Mouse (Mus musculus): ENCODE measurements around the gene Dlg2. TPM values are rescaled to one million over a fixed set of nuclear protein-coding genes. Genes with fewer than 3 reads are reported as not detected.

The Dlg2 gene
- total RNA-seq, 2 experiments from 2014 or later: 394 to 431 TPM

DNA sequence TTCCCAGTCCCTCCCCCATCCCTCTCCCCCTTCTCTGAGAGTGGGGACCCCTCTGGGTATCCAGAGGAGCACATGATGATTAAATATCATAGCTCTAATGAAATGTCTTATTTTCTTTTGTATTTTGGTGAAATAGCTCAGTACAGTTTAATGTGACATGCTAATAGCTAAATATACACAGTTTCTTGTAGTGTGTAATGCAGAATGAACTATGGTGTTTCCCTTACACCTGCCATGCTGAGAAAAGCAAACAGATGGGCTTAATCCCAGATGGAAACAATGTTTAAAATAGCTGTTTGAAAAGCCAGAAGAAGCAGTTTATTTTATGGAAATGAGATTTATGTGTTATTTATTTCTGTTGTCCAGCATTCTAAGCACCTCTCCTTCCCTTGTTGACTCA is 1302.2 kb downstream of the Dlg2 start:
- DNase-seq (ENCODE audit: low spot score in 2 of 2): no peak

DNA sequence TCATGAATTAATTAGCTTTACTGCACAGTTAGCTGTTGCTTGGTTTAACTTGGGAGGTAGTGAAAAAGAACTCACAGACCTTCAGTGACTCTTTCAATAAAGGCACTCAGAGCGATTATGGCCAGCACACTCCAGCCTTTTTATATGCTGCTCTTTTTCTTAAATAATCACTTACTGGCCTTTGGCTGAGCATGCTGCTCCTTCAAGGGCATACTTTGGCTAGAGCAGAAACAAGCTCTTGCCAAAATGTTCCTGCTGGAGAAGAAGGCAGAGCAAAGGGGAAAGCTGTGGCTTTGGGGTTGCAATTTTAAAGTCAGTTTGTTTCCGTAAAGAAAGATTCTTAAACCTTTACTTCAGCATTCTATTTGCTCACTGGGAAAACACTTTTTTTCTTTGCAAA is 1308.1 kb downstream of the Dlg2 start:
- no peak for DNase-seq (ENCODE audit: low spot score in 2 of 2)
- intact Hi-C loops (cut with DNase I): no loop called here

More for the DNA sequence above, 1302.2 kb downstream of the Dlg2 start:
- intact Hi-C loops (cut with DNase I): no loop called here

DNA sequence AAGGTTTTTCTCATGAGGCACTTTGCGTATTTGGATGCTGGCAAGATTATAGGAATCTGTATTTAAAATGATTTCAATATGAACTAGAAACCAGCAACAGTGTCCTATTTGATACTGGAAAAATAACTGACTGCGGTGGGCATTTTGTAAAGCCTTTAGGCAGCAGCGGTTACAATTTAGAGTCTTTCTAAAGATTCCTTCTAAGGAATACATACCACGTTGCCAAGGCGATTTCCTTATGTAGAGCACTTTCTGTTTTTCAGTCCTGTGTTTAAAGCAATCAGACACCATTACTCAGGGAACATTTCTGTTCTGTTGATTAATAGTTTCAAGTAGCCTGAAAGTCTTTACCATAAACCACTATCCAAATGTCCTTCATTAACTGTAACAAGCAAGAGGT is 1309.0 kb downstream of the Dlg2 start:
- DNase-seq (ENCODE audit: low spot score in 2 of 2): peak in 1 of 2 experiments; percentile 36
- intact Hi-C loops (cut with DNase I): no loop called here

DNA sequence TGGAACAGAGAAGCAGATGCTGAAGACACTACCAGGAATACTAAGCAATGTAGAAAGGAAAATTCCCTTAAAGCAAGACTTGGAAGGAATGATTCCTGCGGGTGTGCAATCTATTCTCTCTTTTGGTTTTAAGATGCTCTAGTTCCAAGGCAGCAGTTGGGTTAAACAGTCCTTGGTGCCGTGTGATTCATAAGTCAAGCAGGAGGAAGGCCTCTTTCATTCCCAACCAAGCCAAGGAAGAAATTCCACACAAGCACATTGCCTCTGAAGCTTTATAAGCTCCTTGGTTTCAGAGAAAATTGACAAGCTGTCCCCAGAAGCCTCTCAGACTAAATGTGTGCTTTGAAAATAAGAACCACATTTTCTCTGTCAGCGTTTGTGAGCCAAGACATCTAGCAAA is 1309.4 kb downstream of the Dlg2 start:
- intact Hi-C loops (cut with DNase I): no loop called here
- no peak for DNase-seq (ENCODE audit: low spot score in 2 of 2)

DNA sequence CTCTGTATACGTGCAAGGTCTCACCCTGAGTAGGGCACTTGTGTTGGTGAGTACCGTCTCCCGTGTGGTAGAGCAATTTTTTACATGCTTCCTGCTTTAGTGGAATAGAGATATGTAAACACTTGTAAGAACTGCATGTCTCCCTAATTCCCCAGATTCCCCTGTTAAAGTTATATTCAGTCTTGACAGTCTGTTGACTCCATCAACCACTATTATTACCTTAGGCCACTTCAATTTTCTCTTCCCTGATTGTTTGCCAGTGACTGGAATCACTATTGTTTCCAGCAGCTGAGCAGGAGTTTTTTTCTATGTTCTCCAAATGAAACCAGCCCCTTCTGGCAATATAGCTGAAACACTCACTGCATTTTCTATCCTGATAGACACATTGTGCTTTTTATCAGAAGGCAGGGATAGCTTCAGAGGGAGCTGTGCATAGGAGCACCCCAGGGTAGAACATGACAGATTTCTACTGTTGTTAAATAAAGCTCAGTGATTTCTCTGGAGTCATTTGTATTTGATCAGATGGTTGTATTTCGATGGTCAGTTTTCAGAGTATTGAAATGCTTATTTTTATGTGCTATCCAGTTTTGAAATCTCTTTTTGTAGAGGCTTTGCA is 1314.6 kb downstream of the Dlg2 start:
- intact Hi-C loops (cut with DNase I): no loop called here
- no peak for DNase-seq (ENCODE audit: low spot score in 2 of 2)

DNA sequence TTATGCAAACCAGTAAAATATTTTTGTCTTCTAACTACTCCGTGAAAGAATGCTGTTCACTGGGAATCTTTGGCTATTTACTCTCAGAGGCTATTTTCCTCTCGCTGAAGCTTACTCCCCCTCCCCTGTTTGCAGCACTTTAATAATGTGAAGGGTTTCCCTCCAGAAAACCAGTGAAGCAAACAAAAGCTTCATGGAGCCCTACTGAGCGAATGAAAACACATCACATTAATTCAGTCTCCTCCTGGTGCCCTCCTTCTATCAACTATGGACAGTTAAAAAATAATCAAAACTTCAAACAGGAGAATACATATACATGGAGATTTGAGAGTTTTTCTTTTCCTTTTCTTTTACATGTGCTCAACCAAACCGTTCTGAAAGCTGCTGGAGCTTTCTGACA is 1330.2 kb downstream of the Dlg2 start:
- no peak for DNase-seq (ENCODE audit: low spot score in 2 of 2)
- intact Hi-C loops (cut with DNase I): no loop called here

DNA sequence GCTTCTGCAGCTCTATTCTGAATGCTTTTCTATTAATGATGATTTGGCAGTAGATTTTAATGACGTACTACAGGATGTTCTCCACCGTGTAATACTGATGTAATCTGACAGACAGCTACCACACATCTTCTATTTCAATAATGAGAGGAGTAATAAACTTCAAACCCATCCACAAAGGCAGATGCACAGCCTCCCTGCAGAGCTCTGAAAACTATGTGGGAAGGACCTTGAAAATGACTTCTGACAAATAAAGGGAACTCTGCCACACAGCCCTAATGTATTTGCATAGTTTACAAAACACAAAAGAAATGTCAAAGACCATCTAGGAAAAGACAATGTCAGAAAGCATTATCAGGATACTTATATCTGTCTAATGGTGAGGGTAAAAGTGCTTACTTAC is 1334.3 kb downstream of the Dlg2 start:
- intact Hi-C loops (cut with DNase I): no loop called here
- no peak for DNase-seq (ENCODE audit: low spot score in 2 of 2)

DNA sequence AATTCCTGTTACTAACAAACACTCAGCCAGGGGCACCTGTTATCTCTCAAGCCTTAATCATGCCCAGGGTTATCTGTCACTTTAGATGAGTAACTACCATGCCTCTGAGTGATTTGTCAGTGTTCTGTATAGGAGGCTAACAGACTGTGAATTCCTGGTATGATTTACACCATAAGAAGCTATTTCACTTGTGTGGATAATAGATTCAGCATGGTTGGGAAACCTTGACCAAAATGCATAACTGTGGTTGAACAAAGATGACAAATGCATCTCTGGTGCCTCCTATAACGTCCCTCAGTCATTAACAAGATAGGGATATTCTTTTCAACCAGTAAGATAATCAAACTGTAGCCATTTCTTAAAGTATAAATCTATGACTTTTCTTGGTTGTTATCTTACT is 1341.5 kb downstream of the Dlg2 start:
- intact Hi-C loops (cut with DNase I): no loop called here
- no peak for DNase-seq (ENCODE audit: low spot score in 2 of 2)

DNA sequence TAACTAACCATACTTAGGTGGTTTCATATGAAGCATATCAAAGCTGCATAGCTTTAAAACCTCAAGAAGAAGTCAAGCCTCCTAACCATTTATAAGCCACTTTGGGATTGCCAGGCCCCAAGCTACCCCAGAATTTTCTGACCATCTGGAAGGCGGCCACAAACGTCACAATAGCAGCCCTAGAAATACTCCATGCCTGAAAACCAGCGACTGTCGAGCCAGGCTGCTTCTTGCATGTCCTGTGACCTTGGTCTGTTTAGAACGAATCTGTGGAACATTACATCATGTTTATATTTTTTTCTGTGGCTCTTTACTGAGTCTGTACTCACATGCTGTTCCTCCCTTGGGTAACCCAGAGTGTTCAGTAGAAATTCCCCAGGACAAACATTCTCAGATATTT is 1355.7 kb downstream of the Dlg2 start:
- no peak for DNase-seq (ENCODE audit: low spot score in 2 of 2)
- intact Hi-C loops (cut with DNase I): no loop called here

DNA sequence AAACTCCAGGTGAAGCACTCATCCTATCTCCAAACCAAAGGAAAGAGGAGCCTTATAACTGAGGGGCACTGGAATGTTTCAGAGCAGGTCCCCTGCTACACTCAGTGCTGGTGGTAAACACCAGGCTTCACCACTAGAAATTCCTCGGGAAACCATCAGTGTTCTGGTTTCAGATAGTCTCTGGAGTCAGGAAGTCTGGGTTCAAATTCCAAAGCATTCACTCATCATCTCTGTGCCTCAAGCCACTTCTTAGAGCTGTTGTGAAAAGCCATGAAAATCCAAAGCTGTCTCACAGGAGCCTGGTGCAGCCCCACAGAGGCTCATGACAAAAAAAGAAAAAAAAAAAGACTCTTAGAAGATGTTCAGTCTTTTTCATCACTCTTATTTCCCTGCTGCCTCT is 1369.3 kb downstream of the Dlg2 start:
- intact Hi-C loops (cut with DNase I): no loop called here
- no peak for DNase-seq (ENCODE audit: low spot score in 2 of 2)

DNA sequence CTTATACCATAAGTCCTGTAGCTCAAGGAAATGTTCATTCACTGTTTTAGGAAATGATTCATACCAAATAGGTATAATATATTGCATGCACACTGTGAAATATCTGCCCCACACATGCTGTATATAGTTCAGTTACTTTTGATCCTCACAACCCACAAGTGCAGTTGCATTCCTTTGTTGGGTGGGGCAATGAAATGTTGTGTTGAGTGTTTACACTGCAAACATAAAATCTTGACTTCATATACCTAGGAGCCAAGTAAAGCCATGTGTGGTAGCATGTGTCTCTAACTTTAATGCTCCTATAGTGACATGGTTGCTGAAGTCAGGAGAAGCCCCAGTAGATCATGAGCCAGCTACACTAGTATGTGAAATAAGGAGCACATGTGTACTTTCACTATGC is 1372.9 kb downstream of the Dlg2 start:
- DNase-seq (ENCODE audit: low spot score in 2 of 2): no peak
- intact Hi-C loops (cut with DNase I): no loop called here

DNA sequence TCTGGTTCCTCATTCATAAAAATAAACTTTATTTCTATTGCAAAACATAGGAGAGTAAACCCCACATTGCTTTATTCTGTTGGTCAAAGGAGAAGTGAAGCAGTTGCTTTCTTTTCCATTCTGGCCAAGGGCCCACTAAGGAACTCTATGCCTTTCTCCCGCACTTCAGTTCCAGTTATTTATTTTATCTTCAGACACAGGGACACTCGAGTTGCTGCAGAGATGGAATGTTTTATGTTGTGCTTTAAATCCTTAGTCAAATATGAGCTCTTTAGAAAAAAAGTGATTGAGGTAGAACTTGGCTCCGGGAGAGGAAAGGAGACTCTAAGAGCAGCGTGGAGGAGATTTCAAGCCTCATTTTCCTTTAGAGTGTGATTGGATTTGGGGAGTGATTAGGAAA is 1377.2 kb downstream of the Dlg2 start:
- intact Hi-C loops (cut with DNase I): no loop called here
- no peak for DNase-seq (ENCODE audit: low spot score in 2 of 2)

DNA sequence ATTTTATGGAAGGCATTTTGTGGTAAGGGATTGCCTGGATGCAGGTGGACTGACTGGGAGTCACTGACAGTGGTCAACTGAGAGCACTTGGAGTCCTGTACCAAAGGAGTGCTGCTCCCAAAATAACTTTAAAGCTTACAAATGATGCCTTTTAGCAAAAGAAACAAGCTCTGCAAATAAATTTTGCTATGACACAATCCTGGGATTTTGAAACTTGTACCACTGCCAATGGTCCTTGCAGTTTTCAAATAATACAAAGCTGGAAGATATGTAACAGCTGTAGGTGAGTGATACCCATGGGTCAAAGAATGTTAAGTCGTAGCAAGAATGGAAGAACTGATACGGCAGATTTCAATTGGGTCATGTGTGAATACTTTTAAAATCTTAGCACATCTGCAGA is 1380.5 kb downstream of the Dlg2 start:
- intact Hi-C loops (cut with DNase I): no loop called here
- no peak for DNase-seq (ENCODE audit: low spot score in 2 of 2)

DNA sequence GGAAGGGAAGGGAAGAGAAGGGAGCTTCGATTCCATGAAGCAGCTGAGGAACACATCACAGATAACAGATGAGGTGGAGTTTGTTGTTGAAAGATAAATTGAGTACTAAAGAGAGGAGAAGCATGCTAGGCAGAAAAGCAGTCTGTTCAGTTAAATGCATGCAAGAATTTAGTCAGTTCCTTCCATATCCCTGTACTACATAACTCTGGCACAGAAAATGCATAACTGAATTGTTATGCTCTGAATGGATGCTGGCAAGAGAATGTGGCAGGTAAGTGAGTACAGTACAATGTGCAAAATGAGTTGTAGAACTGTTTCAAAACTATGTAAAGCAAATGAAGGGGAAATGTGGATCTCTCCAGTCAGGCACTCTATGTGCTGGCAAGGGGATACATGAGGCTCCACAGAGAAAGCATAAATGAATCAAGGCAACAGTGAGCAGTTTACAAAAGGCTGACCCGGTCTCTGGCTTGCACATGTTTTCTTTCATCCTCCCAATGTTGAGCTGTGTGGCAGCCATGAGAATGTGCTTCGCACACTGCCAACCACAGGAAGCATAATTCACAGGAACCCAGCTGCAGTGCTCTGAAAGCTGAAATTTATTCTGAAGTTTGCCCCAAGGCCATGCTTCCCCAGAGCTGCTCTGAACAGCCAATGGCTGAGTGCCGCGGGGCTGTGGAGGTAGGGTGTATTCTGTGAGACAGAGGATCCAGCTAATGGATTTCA is 1386.5 kb downstream of the Dlg2 start:
- peak in 1 of 2 experiments; percentile 10 for DNase-seq (ENCODE audit: low spot score in 2 of 2)
- intact Hi-C loops (cut with DNase I): no loop called here

DNA sequence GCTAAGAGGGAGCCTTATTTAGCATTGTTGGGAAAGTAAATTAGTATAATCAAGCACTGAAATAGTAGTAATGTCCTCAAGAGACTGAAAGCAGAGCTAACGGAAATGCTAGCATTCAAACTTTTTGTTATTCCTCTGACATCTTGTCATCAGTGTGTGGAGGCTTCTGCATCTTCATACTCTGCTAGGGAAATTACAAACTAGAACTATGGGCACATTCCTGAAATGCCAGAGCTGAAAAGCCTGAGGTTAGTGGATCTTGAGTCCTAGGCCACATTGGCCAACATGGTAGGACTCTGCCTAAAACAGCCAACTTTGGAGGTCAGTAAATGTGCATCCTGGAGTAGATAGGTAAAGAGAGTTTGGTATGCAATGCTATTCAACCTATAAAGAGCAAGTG is 1392.4 kb downstream of the Dlg2 start:
- no peak for DNase-seq (ENCODE audit: low spot score in 2 of 2)
- intact Hi-C loops (cut with DNase I): no loop called here

DNA sequence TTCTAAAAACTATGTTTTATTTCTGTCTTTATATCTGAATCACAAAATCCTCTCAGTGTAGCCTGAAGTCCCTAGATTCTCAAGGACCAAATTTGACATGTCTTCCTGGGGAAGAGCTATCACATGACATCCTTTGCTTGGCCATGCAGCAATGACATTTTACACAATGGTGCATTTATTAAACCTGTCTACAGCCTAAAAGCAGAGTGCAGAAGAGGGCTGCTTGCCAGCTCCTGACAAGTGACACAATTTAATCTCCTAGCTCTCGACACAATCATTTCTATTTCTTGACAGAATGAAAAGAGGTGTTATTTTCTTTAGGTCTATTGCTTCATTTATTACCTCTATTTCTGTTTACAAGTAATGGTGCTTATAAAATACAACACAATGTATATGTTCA is 1400.4 kb downstream of the Dlg2 start:
- no peak for DNase-seq (ENCODE audit: low spot score in 2 of 2)
- intact Hi-C loops (cut with DNase I): no loop called here

DNA sequence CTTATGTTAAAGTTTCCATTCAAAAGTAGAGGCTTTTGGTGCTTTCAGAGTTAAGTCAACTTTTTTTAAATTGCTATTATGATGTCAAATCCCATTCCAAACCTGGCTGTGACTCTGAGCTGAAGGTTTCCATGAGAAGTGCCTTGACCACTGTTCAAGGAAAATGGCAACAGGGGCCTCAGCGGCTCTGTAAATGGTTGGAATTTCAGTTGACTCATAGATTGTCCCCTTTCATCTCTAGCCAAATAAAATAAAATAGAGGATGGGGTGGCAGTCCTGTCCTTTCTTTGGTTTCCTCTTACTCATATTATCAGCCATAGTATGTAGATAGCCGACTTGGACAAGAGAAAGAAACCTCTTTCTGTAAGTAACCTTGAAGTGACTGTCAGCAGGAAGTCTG is 1401.3 kb downstream of the Dlg2 start:
- intact Hi-C loops (cut with DNase I): no loop called here
- no peak for DNase-seq (ENCODE audit: low spot score in 2 of 2)

DNA sequence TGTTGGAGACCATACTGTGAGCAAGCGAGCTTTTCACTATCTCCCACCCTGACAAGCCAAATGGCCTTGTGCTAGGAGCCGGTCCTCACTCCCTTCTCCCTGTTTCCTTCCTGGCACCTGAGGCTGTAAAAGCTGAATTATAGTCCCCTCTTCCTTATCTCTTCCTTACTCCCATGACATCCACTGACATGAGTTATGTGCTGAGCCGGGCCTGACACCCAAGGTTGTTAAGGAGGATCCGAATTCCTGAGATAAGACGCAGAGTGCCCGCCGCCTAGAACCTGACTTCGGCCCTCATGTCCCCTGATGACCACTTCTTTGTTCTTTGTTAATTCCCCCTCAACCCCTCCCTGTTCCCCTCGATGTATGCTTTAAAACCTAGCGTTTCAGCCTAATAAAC is 1409.9 kb downstream of the Dlg2 start:
- intact Hi-C loops (cut with DNase I): no loop called here
- no peak for DNase-seq (ENCODE audit: low spot score in 2 of 2)

DNA sequence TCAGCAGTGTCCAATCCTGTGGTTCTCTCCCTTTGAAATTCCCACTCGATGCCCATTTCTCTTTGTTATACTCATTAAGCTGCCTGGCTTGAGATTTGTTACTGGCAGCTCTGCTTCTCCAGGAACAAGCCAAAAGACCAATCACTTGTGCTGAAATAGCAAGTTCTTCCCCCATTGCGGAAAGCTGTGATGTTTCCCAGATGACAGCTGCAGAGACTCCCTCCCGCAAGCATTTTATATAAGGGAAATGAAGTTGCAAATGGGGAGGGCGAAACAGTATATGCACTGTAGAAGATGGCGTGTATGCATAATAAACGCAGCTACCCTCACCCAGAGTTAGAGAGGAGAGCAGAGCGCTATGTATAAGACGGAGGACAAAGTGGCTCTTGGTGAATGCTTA is 1417.5 kb downstream of the Dlg2 start:
- intact Hi-C loops (cut with DNase I): no loop called here

DNA sequence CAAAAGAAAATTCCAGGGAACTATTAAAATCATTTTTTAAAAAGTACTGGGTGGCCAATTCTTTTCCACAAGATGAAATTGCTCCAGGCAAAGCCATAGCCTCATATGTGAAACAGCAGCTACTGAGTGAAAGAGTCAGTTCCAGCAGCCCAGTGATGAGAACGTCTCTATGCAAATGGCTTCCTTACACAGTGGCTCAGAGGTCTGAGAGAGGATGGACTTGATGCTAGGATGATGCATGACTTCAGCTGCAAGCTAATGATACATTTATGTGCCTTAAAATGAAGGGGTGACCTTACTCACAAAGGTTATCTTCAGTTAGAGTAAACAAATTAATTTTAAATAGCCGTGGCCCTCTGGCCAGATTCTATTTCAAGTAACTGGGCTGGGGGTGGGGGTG is 1420.5 kb downstream of the Dlg2 start:
- intact Hi-C loops (cut with DNase I): no loop called here
- DNase-seq (ENCODE audit: low spot score in 2 of 2): no peak

More for the DNA sequence above, 1417.5 kb downstream of the Dlg2 start:
- peak; percentile 38 to 52 for DNase-seq (ENCODE audit: low spot score in 2 of 2)

DNA sequence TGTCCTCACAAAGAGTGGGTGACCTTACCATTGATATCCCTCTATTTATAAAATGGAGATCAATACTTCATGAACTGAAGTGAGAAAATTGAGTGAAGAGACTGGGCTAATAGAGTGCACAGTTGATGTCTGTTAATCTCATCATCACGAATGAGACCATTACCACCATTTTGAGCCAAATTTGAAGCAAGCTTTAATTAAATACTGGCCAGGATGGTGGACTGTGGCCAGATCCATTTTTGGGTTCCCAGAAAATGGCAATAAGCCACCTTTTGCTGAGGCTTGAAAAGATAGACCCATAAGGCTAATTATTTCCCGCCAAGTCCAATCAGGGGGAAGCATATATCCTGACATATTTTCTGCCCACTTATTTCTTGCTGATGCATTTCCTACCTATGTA is 1421.0 kb downstream of the Dlg2 start:
- no peak for DNase-seq (ENCODE audit: low spot score in 2 of 2)
- intact Hi-C loops (cut with DNase I): no loop called here

DNA sequence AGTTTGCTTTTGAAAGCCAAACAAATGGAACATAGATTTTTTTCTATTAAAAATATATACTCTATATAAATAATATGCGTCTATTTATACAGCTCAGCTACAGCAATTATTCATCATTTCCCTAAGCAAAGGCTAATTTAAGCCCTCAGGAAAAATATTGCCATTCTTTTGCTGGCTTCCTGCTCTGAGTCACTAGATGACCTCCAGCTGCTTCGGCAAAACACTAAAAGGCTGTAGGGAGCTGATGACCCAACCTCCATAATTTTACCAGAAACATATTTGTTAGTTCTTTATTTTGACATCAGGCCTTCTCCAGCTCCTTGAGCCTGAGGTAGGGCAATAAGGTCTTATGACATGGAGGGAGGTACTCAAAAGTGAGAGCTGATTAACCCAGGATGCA is 1426.0 kb downstream of the Dlg2 start:
- no peak for DNase-seq (ENCODE audit: low spot score in 2 of 2)

More for the DNA sequence above, 1426.0 kb downstream of the Dlg2 start:
- intact Hi-C loops (cut with DNase I): no loop called here
